Mouse (Mus musculus): ENCODE results near the gene Sarnp.

GRCm38 (mm10) chr10:128909567-128910028 is 92.5 kb downstream of the Sarnp start:
- TF ChIP-seq CTCF (IDR thresholded peaks at IDR 0.05; ENCODE audit: control insufficient read depth, insufficient read depth, insufficient read length), result no peak
- TF ChIP-seq MAX (IDR thresholded peaks at IDR 0.05), result peak; percentile 99
- TF ChIP-seq USF1 (IDR thresholded peaks at IDR 0.05; ENCODE audit: low read depth), result peak; percentile 91
- TF ChIP-seq MYOG (IDR thresholded peaks at IDR 0.05; ENCODE audit: control insufficient read depth, extremely low read depth, insufficient read length), result no peak
- peak; percentile 96 for TF ChIP-seq MYOD1 (IDR thresholded peaks at IDR 0.05; ENCODE audit: control insufficient read depth, insufficient read length, low read depth)
- TF ChIP-seq CEBPB (IDR thresholded peaks at IDR 0.05; ENCODE audit: low read depth), result no peak
